Mouse (Mus musculus): ENCODE data around the gene Leo1. TPM values are rescaled to one million over a fixed set of nuclear protein-coding genes. Genes with fewer than 3 reads are reported as not detected.

Gene Leo1
- polyA plus RNA-seq, 1 experiment, result 22.5 TPM

DNA sequence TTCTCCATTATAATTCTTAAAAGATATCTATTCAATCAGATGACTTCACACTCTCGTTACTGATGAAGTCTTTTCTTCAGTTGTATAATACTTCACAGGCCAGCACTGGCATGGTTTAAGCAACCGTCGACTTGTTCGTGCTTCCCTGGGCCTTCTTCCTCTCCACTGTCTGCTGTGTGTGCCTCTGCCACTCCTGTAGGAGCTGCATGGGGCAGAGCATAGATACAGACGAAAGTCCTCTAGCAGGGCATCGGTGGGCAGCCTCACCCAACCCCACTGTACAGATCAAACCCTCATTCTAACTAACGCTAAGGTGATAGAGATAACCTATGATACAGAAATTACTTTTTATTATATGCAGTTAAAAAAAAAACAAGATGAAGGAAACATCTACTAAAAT lies 57.2 kb downstream of the Leo1 start:
- WGBS, result 88% methylated on average over 7 of the region's 7 CpGs
- H3K27ac ChIP-seq (ENCODE audit: control insufficient read depth, insufficient read depth, low read depth, low read length, poor library complexity), result no peak overlapping the region
- no peak overlapping the region for H3K4me3 ChIP-seq (replicated peaks; ENCODE audit: control insufficient read depth, low read depth, low read length)
- TF ChIP-seq CTCF (IDR thresholded peaks at IDR 0.05; ENCODE audit: control insufficient read depth, insufficient read depth, low read length) (no peak), POLR2A (IDR thresholded peaks at IDR 0.05; ENCODE audit: borderline replicate concordance, control insufficient read depth, low read depth, low read length) (no peak)
- H3K4me1 ChIP-seq (ENCODE audit: control insufficient read depth, insufficient read depth, low read length), result no peaks in the 10 kb centered on the region; the same call in 1 of the 2 replicates

DNA sequence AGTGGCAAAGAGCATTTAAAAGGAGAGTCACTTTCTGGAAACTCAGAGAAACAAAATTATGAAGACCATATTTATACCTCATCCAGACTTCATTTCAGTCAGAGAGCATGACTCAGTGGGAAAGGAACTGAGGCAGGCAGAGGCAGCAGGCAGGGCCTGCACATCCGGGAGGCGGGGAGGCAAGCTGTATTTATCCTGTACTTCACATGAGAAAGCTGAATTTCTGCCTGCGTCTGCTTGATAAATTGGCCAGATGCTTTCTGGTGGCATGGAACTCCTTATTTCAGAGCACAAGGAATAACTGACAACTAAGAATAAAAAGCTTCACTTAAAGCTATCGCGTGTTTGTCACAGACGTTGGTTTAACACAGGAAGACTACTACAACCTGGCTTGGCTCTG lies 63.0 kb downstream of the Leo1 start:
- 93% methylated on average over 6 of the region's 6 CpGs for WGBS
- no peak for TF ChIP-seq POLR2A (IDR thresholded peaks at IDR 0.05; ENCODE audit: borderline replicate concordance, control insufficient read depth, low read depth, low read length)
- no peak for TF ChIP-seq CTCF (IDR thresholded peaks at IDR 0.05; ENCODE audit: control insufficient read depth, insufficient read depth, low read length)
- H3K4me1 ChIP-seq (ENCODE audit: control insufficient read depth, insufficient read depth, low read length), result no peaks in the 10 kb centered on the region; the same call in 1 of the 2 replicates
- no peak overlapping the region for H3K27ac ChIP-seq (ENCODE audit: control insufficient read depth, insufficient read depth, low read depth, low read length, poor library complexity)
- no peak overlapping the region for H3K4me3 ChIP-seq (replicated peaks; ENCODE audit: control insufficient read depth, low read depth, low read length)

DNA sequence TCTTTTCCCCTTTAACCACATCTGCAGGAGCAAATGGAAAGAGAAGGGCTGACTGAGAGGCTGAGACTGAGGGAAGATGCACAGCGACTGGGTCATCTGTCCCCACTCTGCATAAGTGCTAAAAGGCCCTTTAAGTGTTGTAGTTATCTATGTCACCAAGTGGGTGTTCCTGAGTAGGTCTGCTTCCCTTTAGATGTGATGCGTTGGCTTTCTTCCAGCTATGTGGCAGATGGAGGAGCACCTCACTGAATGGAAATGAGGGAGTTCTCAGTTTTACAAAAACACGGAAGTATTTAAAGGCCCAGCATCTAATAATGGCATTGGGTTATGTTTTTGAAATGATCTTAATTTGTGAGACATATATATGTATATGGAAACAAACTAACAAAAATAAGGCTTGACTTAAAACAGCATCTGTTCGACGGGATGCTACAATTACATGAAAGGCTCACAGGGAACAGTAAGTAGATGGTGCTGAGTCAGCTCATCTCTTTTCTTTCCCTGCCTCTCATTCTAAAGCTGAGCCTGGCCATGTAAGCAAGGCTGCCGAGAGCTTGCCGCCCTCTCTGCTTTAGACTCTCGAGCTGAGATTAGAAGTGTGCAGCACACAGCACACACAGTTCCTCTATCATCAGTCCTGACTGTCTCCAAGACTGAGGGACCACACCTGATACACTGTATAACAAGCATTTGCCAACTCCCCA lies 70.1 kb downstream of the Leo1 start:
- H3K4me1 ChIP-seq (ENCODE audit: control insufficient read depth, insufficient read depth, low read length), result no peaks in the 10 kb centered on the region
- H3K27ac ChIP-seq (ENCODE audit: control insufficient read depth, insufficient read depth, low read depth, low read length, poor library complexity), result no peak overlapping the region
- no peak overlapping the region for H3K4me3 ChIP-seq (replicated peaks; ENCODE audit: control insufficient read depth, low read depth, low read length)
- WGBS, result 79% methylated on average over 8 of the region's 8 CpGs
- no peak for TF ChIP-seq POLR2A (IDR thresholded peaks at IDR 0.05; ENCODE audit: borderline replicate concordance, control insufficient read depth, low read depth, low read length)
- no peak for TF ChIP-seq CTCF (IDR thresholded peaks at IDR 0.05; ENCODE audit: control insufficient read depth, insufficient read depth, low read length)

DNA sequence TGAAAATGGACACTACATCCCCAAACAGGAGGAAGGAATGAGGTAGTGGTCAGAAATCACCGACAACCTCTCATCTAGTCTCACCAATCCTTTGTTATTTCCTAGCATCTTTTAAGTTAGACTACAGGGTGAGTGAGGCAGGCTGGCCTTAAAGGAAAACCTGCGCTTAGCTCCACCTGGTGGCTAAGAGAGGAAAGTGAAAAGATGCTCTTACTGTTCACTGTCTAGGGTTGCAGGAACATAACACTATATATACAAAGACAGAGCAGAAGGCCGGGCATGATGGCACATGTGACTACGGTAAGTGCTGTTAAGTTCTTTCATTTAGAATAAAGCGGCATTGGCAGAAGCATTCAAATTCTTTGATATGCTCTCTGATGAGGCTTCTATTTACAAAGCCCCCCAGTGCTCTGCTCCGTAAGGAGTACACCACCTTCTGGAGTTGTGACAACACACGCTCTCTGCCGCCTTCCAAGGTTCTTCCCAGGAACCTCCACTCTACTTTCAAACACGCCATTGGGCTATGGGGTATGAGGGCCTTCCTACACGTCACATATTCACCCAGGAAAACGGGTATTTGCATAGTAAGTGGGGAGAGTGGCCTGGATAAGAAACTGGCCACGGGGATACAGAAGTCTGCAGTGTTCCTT lies 74.3 kb downstream of the Leo1 start:
- H3K27ac ChIP-seq (ENCODE audit: control insufficient read depth, insufficient read depth, low read depth, low read length, poor library complexity), result no peak overlapping the region
- no peaks in the 10 kb centered on the region for H3K4me1 ChIP-seq (ENCODE audit: control insufficient read depth, insufficient read depth, low read length)
- H3K4me3 ChIP-seq (replicated peaks; ENCODE audit: control insufficient read depth, low read depth, low read length), result no peak overlapping the region
- WGBS, result 78% methylated on average over 12 of the region's 12 CpGs
- no peak for TF ChIP-seq POLR2A (IDR thresholded peaks at IDR 0.05; ENCODE audit: borderline replicate concordance, control insufficient read depth, low read depth, low read length)
- peak; percentile 62 for TF ChIP-seq CTCF (IDR thresholded peaks at IDR 0.05; ENCODE audit: control insufficient read depth, insufficient read depth, low read length)

Other genes with a start within 250 kb of the Leo1 start
- 1.2 TPM in 1 of 2 replicates, not detected in the other for gene Myo5c, start 209.5 kb upstream of the Leo1 start, polyA plus RNA-seq (2011; ENCODE audit: insufficient read depth, insufficient read length, low replicate concordance, missing spikeins)
- 5.2 TPM in 1 of 2 replicates, not detected in the other for gene Gnb5, start 135.2 kb upstream of the Leo1 start, polyA plus RNA-seq (2011; ENCODE audit: insufficient read depth, insufficient read length, low replicate concordance, missing spikeins)
- not detected in 2 replicates for gene Bcl2l10, start 93.8 kb upstream of the Leo1 start, polyA plus RNA-seq (2011; ENCODE audit: insufficient read depth, insufficient read length, low replicate concordance, missing spikeins)
- gene Mapk6, start 31.5 kb upstream of the Leo1 start, polyA plus RNA-seq (2011; ENCODE audit: insufficient read depth, insufficient read length, low replicate concordance, missing spikeins), result 16.0 and 36.8 TPM in 2 replicates
- 16.4 and 28.6 TPM in 2 replicates for gene Tmod3, start 118.1 kb downstream of the Leo1 start, polyA plus RNA-seq (2011; ENCODE audit: insufficient read depth, insufficient read length, low replicate concordance, missing spikeins)
- gene Tmod2, start 169.8 kb downstream of the Leo1 start, polyA plus RNA-seq (2011; ENCODE audit: insufficient read depth, insufficient read length, low replicate concordance, missing spikeins), result 0.09 and 0.95 TPM in 2 replicates
- 3.8 TPM in 1 of 2 replicates, not detected in the other for gene Lysmd2, start 184.2 kb downstream of the Leo1 start, polyA plus RNA-seq (2011; ENCODE audit: insufficient read depth, insufficient read length, low replicate concordance, missing spikeins)
- gene Scg3, start 242.5 kb downstream of the Leo1 start, polyA plus RNA-seq (2011; ENCODE audit: insufficient read depth, insufficient read length, low replicate concordance, missing spikeins), result 3.3 TPM in 1 of 2 replicates, not detected in the other

Data from bone marrow, adult 2 months (tissue).